Mouse (Mus musculus) megakaryocyte-erythroid progenitor cell, adult 5-6 weeks (primary cell): ENCODE results near the gene C1qb. TPM values are rescaled to one million over a fixed set of nuclear protein-coding genes. Genes with fewer than 3 reads are reported as not detected.

ENCODE experiments used
- ATAC-seq: replicated peaks from 2 replicates; pipeline ENCODE4 v1.8.0; 2016; ENCODE audit warnings: mild to moderate bottlenecking, inconsistent platforms; ENCODE audit not compliant: severe bottlenecking, poor library complexity, low FRiP score, low TSS enrichment
- total RNA-seq, 2 experiments: library from RNA; stranded (forward) in 1 of 2; stranded (reverse) in 1 of 2; fragments of 200-1000, 215-1000 nt in 1 of 2; fragments of >200 nt in 1 of 2; fragmentation: Nextera tagmentation in 1 of 2; gene quantifications; 2 replicates each; pipeline ENCODE4 v1.2.3; 2014 to 2017

The C1qb gene
- not detected in 2 replicates for total RNA-seq (2014; fragmentation: Nextera tagmentation)
- total RNA-seq (2017): not detected in 2 replicates

GRCm38 (mm10) chr4:136886101-136886500 is at the start of gene C1qb:
TSS of gene C1qb (minus strand) at chr4:136886187.
- ATAC-seq: no peak

GRCm38 (mm10) chr4:136934746-136935613 is 49.0 kb upstream of the C1qb start:
- no peak for ATAC-seq

- peak; percentile 53 for ATAC-seq
Measured at GRCm38 (mm10) chr4:136930474-136930873, 44.5 kb upstream of the C1qb start.

GRCm38 (mm10) chr4:136928928-136929327 is 42.9 kb upstream of the C1qb start:
- ATAC-seq: no peak

GRCm38 (mm10) chr4:136925804-136926203 is 39.8 kb upstream of the C1qb start:
- ATAC-seq: no peak

GRCm38 (mm10) chr4:136924529-136924928 is 38.5 kb upstream of the C1qb start:
- peak; percentile 73 for ATAC-seq

- ATAC-seq: no peak
Measured at GRCm38 (mm10) chr4:136919526-136919925, 33.5 kb upstream of the C1qb start.

GRCm38 (mm10) chr4:136918834-136919233 is 32.8 kb upstream of the C1qb start:
- no peak for ATAC-seq

- no peak for ATAC-seq
Measured at GRCm38 (mm10) chr4:136917165-136917524, 31.2 kb upstream of the C1qb start.

- no peak for ATAC-seq
Measured at GRCm38 (mm10) chr4:136916359-136917164, 30.6 kb upstream of the C1qb start.

GRCm38 (mm10) chr4:136912841-136913240 is 26.9 kb upstream of the C1qb start:
- ATAC-seq: no peak

- ATAC-seq: no peak
Measured at GRCm38 (mm10) chr4:136911804-136912203, 25.8 kb upstream of the C1qb start.

GRCm38 (mm10) chr4:136911211-136911646 is 25.2 kb upstream of the C1qb start:
- no peak for ATAC-seq

- no peak for ATAC-seq
Measured at GRCm38 (mm10) chr4:136907809-136908208, 21.8 kb upstream of the C1qb start.

GRCm38 (mm10) chr4:136907033-136907432 is 21.0 kb upstream of the C1qb start:
- ATAC-seq: peak; percentile 85

- no peak for ATAC-seq
Measured at GRCm38 (mm10) chr4:136904767-136905539, 19.0 kb upstream of the C1qb start.

GRCm38 (mm10) chr4:136899154-136899553 is 13.2 kb upstream of the C1qb start:
- ATAC-seq: no peak

GRCm38 (mm10) chr4:136898637-136899036 is 12.7 kb upstream of the C1qb start, which contains the start of gene C1qa:
TSS of gene C1qa (minus strand) at chr4:136898803.
- no peak for ATAC-seq

GRCm38 (mm10) chr4:136898084-136898598 is 12.2 kb upstream of the C1qb start:
- no peak for ATAC-seq
